Mouse (Mus musculus): ENCODE measurements around the gene Srarp. TPM values are rescaled to one million over a fixed set of nuclear protein-coding genes. Genes with fewer than 3 reads are reported as not detected.

The Srarp gene
- polyA plus RNA-seq, 1 experiment: not detected

- Histone ChIP-seq H3K27me3 (ENCODE audit: control insufficient read depth) (no peaks in the 10 kb centered on the region; the same call in 1 of the 2 replicates), H3K4me3 (replicated peaks) (no peak overlapping the region), H3K9me3 (ENCODE audit: control insufficient read depth, low read length) (peaks cover 58% of the 10 kb centered on the region), H3K4me1 (ENCODE audit: control insufficient read depth) (no peaks in the 10 kb centered on the region), H3K36me3 (ENCODE audit: control insufficient read depth) (peaks cover 99% of the 10 kb centered on the region)
- no peak for TF ChIP-seq TAL1 (IDR thresholded peaks at IDR 0.05; ENCODE audit: low read length)
- TF ChIP-seq GATA1 (IDR thresholded peaks at IDR 0.05; ENCODE audit: low read length): no peak
Measured at GRCm38 (mm10) chr4:141469343-141469742, 33.4 kb upstream of the Srarp start.

- Histone ChIP-seq H3K4me3 (replicated peaks) (no peak overlapping the region), H3K9me3 (ENCODE audit: control insufficient read depth, low read length) (peaks cover 57% of the 10 kb centered on the region), H3K36me3 (ENCODE audit: control insufficient read depth) (peaks cover 99% of the 10 kb centered on the region), H3K4me1 (ENCODE audit: control insufficient read depth) (no peaks in the 10 kb centered on the region), H3K27me3 (ENCODE audit: control insufficient read depth) (no peaks in the 10 kb centered on the region; the same call in 1 of the 2 replicates)
- no peak for TF ChIP-seq TAL1 (IDR thresholded peaks at IDR 0.05; ENCODE audit: low read length)
- TF ChIP-seq GATA1 (IDR thresholded peaks at IDR 0.05; ENCODE audit: low read length): no peak
Measured at GRCm38 (mm10) chr4:141468576-141468975, 32.7 kb upstream of the Srarp start.

- peaks cover 46% of the 10 kb centered on the region for H3K9me3 ChIP-seq (ENCODE audit: control insufficient read depth, low read length)
- peaks cover 99% of the 10 kb centered on the region for H3K36me3 ChIP-seq (ENCODE audit: control insufficient read depth)
- TF ChIP-seq TAL1 (IDR thresholded peaks at IDR 0.05; ENCODE audit: low read length) (no peak), GATA1 (IDR thresholded peaks at IDR 0.05; ENCODE audit: low read length) (no peak)
- no peaks in the 10 kb centered on the region for H3K4me1 ChIP-seq (ENCODE audit: control insufficient read depth)
- H3K4me3 ChIP-seq (replicated peaks): no peak overlapping the region
- no peaks in the 10 kb centered on the region; the same call in 1 of the 2 replicates for H3K27me3 ChIP-seq (ENCODE audit: control insufficient read depth)
Measured at GRCm38 (mm10) chr4:141467581-141467927, 31.6 kb upstream of the Srarp start.

- TF ChIP-seq GATA1 (IDR thresholded peaks at IDR 0.05; ENCODE audit: low read length) (no peak), TAL1 (IDR thresholded peaks at IDR 0.05; ENCODE audit: low read length) (no peak)
- H3K9me3 ChIP-seq (ENCODE audit: control insufficient read depth, low read length): peaks cover 41% of the 10 kb centered on the region
Measured at GRCm38 (mm10) chr4:141466844-141467580, 31.1 kb upstream of the Srarp start.

GRCm38 (mm10) chr4:141466289-141466795 lies 30.4 kb upstream of the Srarp start:
- H3K4me1 ChIP-seq (ENCODE audit: control insufficient read depth): no peaks in the 10 kb centered on the region; the same call in 1 of the 2 replicates
- H3K4me3 ChIP-seq (replicated peaks): no peak overlapping the region
- TF ChIP-seq GATA1 (IDR thresholded peaks at IDR 0.05; ENCODE audit: low read length) (no peak), TAL1 (IDR thresholded peaks at IDR 0.05; ENCODE audit: low read length) (no peak)
- no peaks in the 10 kb centered on the region for H3K27me3 ChIP-seq (ENCODE audit: control insufficient read depth)
- H3K9me3 ChIP-seq (ENCODE audit: control insufficient read depth, low read length): peaks cover 34% of the 10 kb centered on the region
- peaks cover 97% of the 10 kb centered on the region for H3K36me3 ChIP-seq (ENCODE audit: control insufficient read depth)

More at GRCm38 (mm10) chr4:141466844-141467580, 31.1 kb upstream of the Srarp start:
- Histone ChIP-seq H3K27me3 (ENCODE audit: control insufficient read depth) (no peaks in the 10 kb centered on the region; the same call in 1 of the 2 replicates), H3K36me3 (ENCODE audit: control insufficient read depth) (peaks cover 99% of the 10 kb centered on the region), H3K4me1 (ENCODE audit: control insufficient read depth) (no peaks in the 10 kb centered on the region), H3K4me3 (replicated peaks) (no peak overlapping the region)

- H3K4me3 ChIP-seq (replicated peaks): no peak overlapping the region
- H3K9me3 ChIP-seq (ENCODE audit: control insufficient read depth, low read length): peaks cover 30% of the 10 kb centered on the region
- TF ChIP-seq TAL1 (IDR thresholded peaks at IDR 0.05; ENCODE audit: low read length) (no peak), GATA1 (IDR thresholded peaks at IDR 0.05; ENCODE audit: low read length) (no peak)
- H3K4me1 ChIP-seq (ENCODE audit: control insufficient read depth): no peaks in the 10 kb centered on the region; the same call in 1 of the 2 replicates
- no peaks in the 10 kb centered on the region for H3K27me3 ChIP-seq (ENCODE audit: control insufficient read depth)
- H3K36me3 ChIP-seq (ENCODE audit: control insufficient read depth): peaks cover 91% of the 10 kb centered on the region
Measured at GRCm38 (mm10) chr4:141465512-141466288, 29.8 kb upstream of the Srarp start.

GRCm38 (mm10) chr4:141464722-141465121 lies 28.8 kb upstream of the Srarp start:
- H3K36me3 ChIP-seq (ENCODE audit: control insufficient read depth): peaks cover 88% of the 10 kb centered on the region
- no peaks in the 10 kb centered on the region; the same call in 1 of the 2 replicates for H3K4me1 ChIP-seq (ENCODE audit: control insufficient read depth)
- H3K4me3 ChIP-seq (replicated peaks): no peak overlapping the region
- TF ChIP-seq GATA1 (IDR thresholded peaks at IDR 0.05; ENCODE audit: low read length) (no peak), TAL1 (IDR thresholded peaks at IDR 0.05; ENCODE audit: low read length) (no peak)
- H3K27me3 ChIP-seq (ENCODE audit: control insufficient read depth): no peaks in the 10 kb centered on the region
- H3K9me3 ChIP-seq (ENCODE audit: control insufficient read depth, low read length): peaks cover 29% of the 10 kb centered on the region

GRCm38 (mm10) chr4:141463472-141463871 lies 27.6 kb upstream of the Srarp start:
- H3K4me3 ChIP-seq (replicated peaks): no peak overlapping the region
- H3K9me3 ChIP-seq (ENCODE audit: control insufficient read depth, low read length): peaks cover 29% of the 10 kb centered on the region
- peaks cover 77% of the 10 kb centered on the region for H3K36me3 ChIP-seq (ENCODE audit: control insufficient read depth)
- no peaks in the 10 kb centered on the region; the same call in 1 of the 2 replicates for H3K4me1 ChIP-seq (ENCODE audit: control insufficient read depth)
- H3K27me3 ChIP-seq (ENCODE audit: control insufficient read depth): no peaks in the 10 kb centered on the region
- TF ChIP-seq TAL1 (IDR thresholded peaks at IDR 0.05; ENCODE audit: low read length): no peak
- TF ChIP-seq GATA1 (IDR thresholded peaks at IDR 0.05; ENCODE audit: low read length): no peak

GRCm38 (mm10) chr4:141461576-141461975 lies 25.7 kb upstream of the Srarp start:
- Histone ChIP-seq H3K4me1 (ENCODE audit: control insufficient read depth) (peaks cover 2% of the 10 kb centered on the region; the same call in 1 of the 2 replicates), H3K27me3 (ENCODE audit: control insufficient read depth) (no peaks in the 10 kb centered on the region), H3K9me3 (ENCODE audit: control insufficient read depth, low read length) (peaks cover 28% of the 10 kb centered on the region), H3K36me3 (ENCODE audit: control insufficient read depth) (peaks cover 60% of the 10 kb centered on the region), H3K4me3 (replicated peaks) (no peak overlapping the region)
- TF ChIP-seq TAL1 (IDR thresholded peaks at IDR 0.05; ENCODE audit: low read length) (no peak), GATA1 (IDR thresholded peaks at IDR 0.05; ENCODE audit: low read length) (no peak)
